Mouse (Mus musculus) cerebellum, adult 2 months (tissue): Measurements from ENCODE around the gene Islr.

Experiments used
- CTCF ChIP-seq: fragments of 200-500 bp; IDR thresholded peaks from 2 replicates; pipeline ENCODE4 v1.5.1; 2011; ENCODE audit warnings: low read depth, mild to moderate bottlenecking, control low read depth, low read length, moderate library complexity, borderline replicate concordance; ENCODE audit not compliant: insufficient read depth
- POLR2A ChIP-seq: fragments of 200-500 bp; IDR thresholded peaks from 2 replicates; pipeline ENCODE4 v1.6.1; 2011; ENCODE audit warnings: low read length, control low read depth, borderline replicate concordance; ENCODE audit not compliant: insufficient read depth

- TF ChIP-seq CTCF (peak; percentile 95), POLR2A (peak; percentile 86)
Measured at GRCm38 (mm10) chr9:58253033-58253804, 49.1 kb upstream of the Islr start, which contains the start of gene Stoml1.
